Mouse (Mus musculus) megakaryocyte, embryonic 14.5 days (primary cell): Measurements from ENCODE around the gene Tprkb.

Experiments used
- FLI1 ChIP-seq: IDR thresholded peaks from 2 replicates; pipeline ENCODE4 v1.6.1; 2012; ENCODE audit warnings: low read length, inconsistent platforms, mixed read lengths
- GATA1 ChIP-seq: IDR thresholded peaks from 3 replicates; pipeline ENCODE4 v1.6.1; 2012; ENCODE audit warnings: mixed read lengths, low read length, inconsistent platforms, borderline replicate concordance

- TF ChIP-seq GATA1 (no peak), FLI1 (no peak)
Measured at GRCm38 (mm10) chr6:85902303-85902702, 9.4 kb upstream of the Tprkb start.
